Mouse (Mus musculus): ENCODE data around the gene Fasl. TPM values are rescaled to one million over a fixed set of nuclear protein-coding genes. Genes with fewer than 3 reads are reported as not detected.

The Fasl gene
- polyA plus RNA-seq, 1 experiment from 2014 or later, result 0.43 TPM

GRCm38 (mm10) chr1:161794447-161795211 lies 6.3 kb upstream of the Fasl start:
- no peaks in the 10 kb centered on the region for H3K4me1 ChIP-seq (ENCODE audit: control insufficient read depth, insufficient read depth, low read length)
- H3K4me3 ChIP-seq (ENCODE audit: low read length), result no peak overlapping the region
- H3K4me2 ChIP-seq (ENCODE audit: low read depth, low read length), result no peak overlapping the region
- WGBS, result 58% methylated on average over 10 of the region's 10 CpGs
- H3K27me3 ChIP-seq (ENCODE audit: control insufficient read depth, insufficient read depth, low read length), result no peaks in the 10 kb centered on the region
- no peak overlapping the region for H3K9ac ChIP-seq (ENCODE audit: low read length)
- no peaks in the 10 kb centered on the region for H3K36me3 ChIP-seq (ENCODE audit: control insufficient read depth, insufficient read depth)
- H3K27ac ChIP-seq (ENCODE audit: low read length), result no peak overlapping the region
- no peaks in the 10 kb centered on the region for H3K9me3 ChIP-seq (replicated peaks; ENCODE audit: control insufficient read depth, low read length)
- no peak for ATAC-seq (replicated peaks; ENCODE audit: extremely low read depth, insufficient read depth, low FRiP score)

GRCm38 (mm10) chr1:161793321-161793720 lies 5.0 kb upstream of the Fasl start:
- Histone ChIP-seq H3K9me3 (replicated peaks; ENCODE audit: control insufficient read depth, low read length) (no peaks in the 10 kb centered on the region), H3K36me3 (ENCODE audit: control insufficient read depth, insufficient read depth) (no peaks in the 10 kb centered on the region), H3K4me2 (ENCODE audit: low read depth, low read length) (no peak overlapping the region), H3K27me3 (ENCODE audit: control insufficient read depth, insufficient read depth, low read length) (no peaks in the 10 kb centered on the region), H3K9ac (ENCODE audit: low read length) (no peak overlapping the region), H3K27ac (ENCODE audit: low read length) (no peak overlapping the region), H3K4me1 (ENCODE audit: control insufficient read depth, insufficient read depth, low read length) (no peaks in the 10 kb centered on the region), H3K4me3 (ENCODE audit: low read length) (no peak overlapping the region)
- 49% methylated on average over 3 of the region's 3 CpGs for WGBS
- no peak for ATAC-seq (replicated peaks; ENCODE audit: extremely low read depth, insufficient read depth, low FRiP score)

- H3K36me3 ChIP-seq (ENCODE audit: control insufficient read depth, insufficient read depth), result no peaks in the 10 kb centered on the region
- no peak overlapping the region for H3K4me3 ChIP-seq (ENCODE audit: low read length)
- H3K9ac ChIP-seq (ENCODE audit: low read length), result no peak overlapping the region
- WGBS, result 81% methylated on average over 4 of the region's 4 CpGs
- no peaks in the 10 kb centered on the region for H3K9me3 ChIP-seq (replicated peaks; ENCODE audit: control insufficient read depth, low read length)
- no peaks in the 10 kb centered on the region for H3K4me1 ChIP-seq (ENCODE audit: control insufficient read depth, insufficient read depth, low read length)
- H3K27ac ChIP-seq (ENCODE audit: low read length), result no peak overlapping the region
- no peak for ATAC-seq (replicated peaks; ENCODE audit: extremely low read depth, insufficient read depth, low FRiP score)
- no peaks in the 10 kb centered on the region for H3K27me3 ChIP-seq (ENCODE audit: control insufficient read depth, insufficient read depth, low read length)
- H3K4me2 ChIP-seq (ENCODE audit: low read depth, low read length), result no peak overlapping the region
These were observed 4.3 kb upstream of the Fasl start for GRCm38 (mm10) chr1:161792687-161792969.

- no peaks in the 10 kb centered on the region for H3K9me3 ChIP-seq (replicated peaks; ENCODE audit: control insufficient read depth, low read length)
- H3K36me3 ChIP-seq (ENCODE audit: control insufficient read depth, insufficient read depth), result no peaks in the 10 kb centered on the region
- no peak overlapping the region for H3K4me2 ChIP-seq (ENCODE audit: low read depth, low read length)
- no peak for ATAC-seq (replicated peaks; ENCODE audit: extremely low read depth, insufficient read depth, low FRiP score)
- 83% methylated on average over 8 of the region's 8 CpGs for WGBS
- H3K4me1 ChIP-seq (ENCODE audit: control insufficient read depth, insufficient read depth, low read length), result no peaks in the 10 kb centered on the region
- H3K27ac ChIP-seq (ENCODE audit: low read length), result no peak overlapping the region
- H3K9ac ChIP-seq (ENCODE audit: low read length), result no peak overlapping the region
- H3K4me3 ChIP-seq (ENCODE audit: low read length), result no peak overlapping the region
- H3K27me3 ChIP-seq (ENCODE audit: control insufficient read depth, insufficient read depth, low read length), result no peaks in the 10 kb centered on the region
These were observed 3.8 kb upstream of the Fasl start for GRCm38 (mm10) chr1:161791854-161792686.

GRCm38 (mm10) chr1:161782725-161783124 lies 5.6 kb downstream of the Fasl start:
- H3K27ac ChIP-seq (ENCODE audit: low read length), result no peak overlapping the region
- H3K4me1 ChIP-seq (ENCODE audit: control insufficient read depth, insufficient read depth, low read length), result no peaks in the 10 kb centered on the region
- H3K36me3 ChIP-seq (ENCODE audit: control insufficient read depth, insufficient read depth), result no peaks in the 10 kb centered on the region
- H3K4me3 ChIP-seq (ENCODE audit: low read length), result no peak overlapping the region
- H3K4me2 ChIP-seq (ENCODE audit: low read depth, low read length), result no peak overlapping the region
- H3K9me3 ChIP-seq (replicated peaks; ENCODE audit: control insufficient read depth, low read length), result no peaks in the 10 kb centered on the region
- ATAC-seq (replicated peaks; ENCODE audit: extremely low read depth, insufficient read depth, low FRiP score), result no peak
- no peaks in the 10 kb centered on the region for H3K27me3 ChIP-seq (ENCODE audit: control insufficient read depth, insufficient read depth, low read length)
- H3K9ac ChIP-seq (ENCODE audit: low read length), result no peak overlapping the region
- 73% methylated on average over 2 of the region's 2 CpGs for WGBS

GRCm38 (mm10) chr1:161781594-161781993 lies 6.7 kb downstream of the Fasl start:
- no peaks in the 10 kb centered on the region for H3K27me3 ChIP-seq (ENCODE audit: control insufficient read depth, insufficient read depth, low read length)
- no peak for ATAC-seq (replicated peaks; ENCODE audit: extremely low read depth, insufficient read depth, low FRiP score)
- H3K36me3 ChIP-seq (ENCODE audit: control insufficient read depth, insufficient read depth), result no peaks in the 10 kb centered on the region
- H3K9me3 ChIP-seq (replicated peaks; ENCODE audit: control insufficient read depth, low read length), result no peaks in the 10 kb centered on the region
- no peak overlapping the region for H3K4me3 ChIP-seq (ENCODE audit: low read length)
- H3K4me2 ChIP-seq (ENCODE audit: low read depth, low read length), result no peak overlapping the region
- no peak overlapping the region for H3K9ac ChIP-seq (ENCODE audit: low read length)
- 82% methylated on average over 5 of the region's 5 CpGs for WGBS
- H3K4me1 ChIP-seq (ENCODE audit: control insufficient read depth, insufficient read depth, low read length), result no peaks in the 10 kb centered on the region
- H3K27ac ChIP-seq (ENCODE audit: low read length), result no peak overlapping the region

- ATAC-seq (replicated peaks; ENCODE audit: extremely low read depth, insufficient read depth, low FRiP score), result no peak
- Histone ChIP-seq H3K9ac (ENCODE audit: low read length) (no peak overlapping the region), H3K4me1 (ENCODE audit: control insufficient read depth, insufficient read depth, low read length) (no peaks in the 10 kb centered on the region), H3K4me2 (ENCODE audit: low read depth, low read length) (no peak overlapping the region), H3K4me3 (ENCODE audit: low read length) (no peak overlapping the region), H3K27me3 (ENCODE audit: control insufficient read depth, insufficient read depth, low read length) (no peaks in the 10 kb centered on the region), H3K36me3 (ENCODE audit: control insufficient read depth, insufficient read depth) (no peaks in the 10 kb centered on the region), H3K9me3 (replicated peaks; ENCODE audit: control insufficient read depth, low read length) (no peaks in the 10 kb centered on the region), H3K27ac (ENCODE audit: low read length) (no peak overlapping the region)
These were observed 9.2 kb downstream of the Fasl start for GRCm38 (mm10) chr1:161779057-161779456.

- Histone ChIP-seq H3K4me3 (ENCODE audit: low read length) (no peak overlapping the region), H3K4me1 (ENCODE audit: control insufficient read depth, insufficient read depth, low read length) (no peaks in the 10 kb centered on the region), H3K27ac (ENCODE audit: low read length) (no peak overlapping the region), H3K9me3 (replicated peaks; ENCODE audit: control insufficient read depth, low read length) (no peaks in the 10 kb centered on the region), H3K4me2 (ENCODE audit: low read depth, low read length) (no peak overlapping the region), H3K36me3 (ENCODE audit: control insufficient read depth, insufficient read depth) (no peaks in the 10 kb centered on the region), H3K9ac (ENCODE audit: low read length) (no peak overlapping the region), H3K27me3 (ENCODE audit: control insufficient read depth, insufficient read depth, low read length) (no peaks in the 10 kb centered on the region)
- no peak for ATAC-seq (replicated peaks; ENCODE audit: extremely low read depth, insufficient read depth, low FRiP score)
- WGBS, result 77% methylated on average over 6 of the region's 6 CpGs
These were observed 13.1 kb downstream of the Fasl start for GRCm38 (mm10) chr1:161775151-161775550.

GRCm38 (mm10) chr1:161771293-161771692 lies 17.0 kb downstream of the Fasl start:
- Histone ChIP-seq H3K27me3 (ENCODE audit: control insufficient read depth, insufficient read depth, low read length) (no peaks in the 10 kb centered on the region), H3K4me3 (ENCODE audit: low read length) (no peak overlapping the region), H3K9ac (ENCODE audit: low read length) (no peak overlapping the region), H3K4me2 (ENCODE audit: low read depth, low read length) (no peak overlapping the region), H3K27ac (ENCODE audit: low read length) (no peak overlapping the region), H3K4me1 (ENCODE audit: control insufficient read depth, insufficient read depth, low read length) (no peaks in the 10 kb centered on the region), H3K36me3 (ENCODE audit: control insufficient read depth, insufficient read depth) (no peaks in the 10 kb centered on the region), H3K9me3 (replicated peaks; ENCODE audit: control insufficient read depth, low read length) (no peaks in the 10 kb centered on the region)
- no peak for ATAC-seq (replicated peaks; ENCODE audit: extremely low read depth, insufficient read depth, low FRiP score)
- WGBS, result 62% methylated on average over 2 of the region's 2 CpGs

Data from heart, embryonic 16.5 days (tissue).